8 mouse cellular contexts compared by ENCODE assay signal in the genomic region with DNA sequence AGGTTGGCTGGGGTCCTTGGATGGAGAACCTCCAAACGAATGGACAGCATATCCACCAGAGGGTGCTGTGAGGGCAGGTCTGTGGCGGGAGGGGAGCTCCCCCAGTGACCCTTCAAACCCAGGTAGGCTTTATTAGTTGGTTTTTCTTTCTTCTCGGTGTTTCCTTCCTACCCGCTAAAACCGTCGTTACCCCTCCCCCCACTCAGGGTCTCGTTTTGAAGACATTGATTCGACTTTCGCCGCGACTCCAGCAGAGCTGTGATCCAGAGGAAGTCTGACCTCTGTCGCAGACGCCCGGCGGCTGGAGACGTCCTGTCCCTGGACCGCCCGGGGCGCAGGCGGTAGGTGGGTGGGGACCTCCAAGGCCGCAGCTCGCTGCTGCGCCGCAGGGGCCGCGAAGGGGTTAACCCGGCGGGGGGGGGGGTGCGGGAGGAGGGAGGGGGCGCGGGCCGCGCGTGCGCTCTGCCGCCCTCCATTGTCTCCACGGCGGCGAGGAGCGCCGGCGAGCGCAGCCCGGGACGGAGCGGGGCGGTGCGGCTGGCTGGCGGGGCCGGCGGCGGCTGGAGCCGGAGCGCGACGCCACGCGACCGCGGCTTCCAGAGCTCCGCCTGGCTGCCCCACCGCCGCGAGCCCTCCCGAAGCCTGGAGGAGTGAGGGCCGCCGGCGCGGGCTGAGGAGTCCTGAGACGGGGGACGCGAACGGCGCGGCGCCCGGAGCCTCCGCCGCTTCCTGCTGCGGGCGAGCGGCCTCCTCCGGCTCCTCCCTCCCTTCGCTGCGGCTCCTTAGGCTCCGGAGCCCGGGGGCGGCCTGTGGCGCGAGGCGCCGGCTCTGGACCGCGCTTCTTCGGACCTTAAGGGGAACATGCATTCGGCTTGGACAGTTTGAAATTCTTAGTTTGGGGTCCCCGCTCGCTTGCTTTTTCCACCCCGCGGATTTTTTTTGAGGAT. TPM values are rescaled to one million over a fixed set of nuclear protein-coding genes. Genes with fewer than 3 reads are reported as not detected.
DNase-seq lines count a peak whose midpoint lies in the region; ATAC-seq and TF ChIP-seq lines count a peak whose summit lies in the region.

A gene (plus strand): TSS at position 67 of the 947 bp plus-strand sequence.

- H3K4me1 ChIP-seq in hindbrain, embryonic 12.5 days, result peaks cover 33% of the 10 kb centered on the region

- H3K27ac ChIP-seq in hindbrain, embryonic 12.5 days, result peak within 1 kb of the TSS; percentile 96

- peak within 1 kb of the TSS; percentile 97 for H3K9ac ChIP-seq in hindbrain, embryonic 12.5 days

- H3K4me2 ChIP-seq in hindbrain, embryonic 12.5 days (replicated peaks), result peak within 1 kb of the TSS; percentile 84

- CTCF ChIA-PET in Patski (lab: Charles Lee), result interaction anchor here (0.7 to 1.1 kb wide), 2 partner anchors 89 to 125 kb away, joined by 3 to 4 read pairs; no protein-coding TSS in a partner anchor

- WGBS in hindbrain, embryonic 12.5 days, result under 1% methylated on average over 70 of the region's 100 CpGs

- in situ Hi-C loops in Patski (cut with MboI; ENCODE audit: low pct_unique_long_range_greater_than_20kb), result loop anchor here (10.0 kb wide), 1 partner anchor 298 kb away; no protein-coding TSS in a partner anchor

- peak; percentile 58 for TF ChIP-seq CTCF in Patski (IDR thresholded peaks at IDR 0.05)

- DNase-seq in Patski (ENCODE audit: low read depth, low spot score), result no peak
- peak; percentile 89 to 90 for DNase-seq in cerebellum, postnatal 10 days
- DNase-seq in frontal cortex, postnatal 14 days (ENCODE audit: low spot score in 2 of 2), result peak; percentile 61 to 70
- peak; percentile 53 to 69 for DNase-seq in layer of hippocampus, postnatal 25 days (ENCODE audit: extremely low spot score in 1 of 2, low spot score in 1 of 2)
- DNase-seq in lung, postnatal 25 days (ENCODE audit: low spot score), result peak; percentile 82
- DNase-seq in retina, postnatal 1 day, result peak; percentile 89
- DNase-seq in urinary bladder, adult 18-20 months (ENCODE audit: low spot score in 2 of 2), result peak; percentile 56 to 68

- no peaks in the 10 kb centered on the region for H3K9me3 ChIP-seq in hindbrain, embryonic 12.5 days (replicated peaks)

- no peaks in the 10 kb centered on the region for H3K27me3 ChIP-seq in Patski
- no peaks in the 10 kb centered on the region for H3K27me3 ChIP-seq in hindbrain, embryonic 12.5 days

- H3K36me3 ChIP-seq in hindbrain, embryonic 12.5 days, result no peaks in the 10 kb centered on the region

- H3K4me3 ChIP-seq in hindbrain, embryonic 12.5 days, result peak within 1 kb of the TSS; percentile 83

- peak; percentile 66 for ATAC-seq in Patski
- ATAC-seq in hindbrain, embryonic 12.5 days (ENCODE audit: low FRiP score), result peak; percentile 94

- POLR2A ChIA-PET in Patski (lab: Charles Lee), result interaction anchor here (0.9 to 1.2 kb wide), 2 partner anchors 35 to 126 kb away, joined by 3 read pairs; no protein-coding TSS in a partner anchor

RNA-seq across cellular contexts. Expression of the gene that starts here (rescaled TPM):
- polyA plus RNA-seq in Patski (2021), result 55.3 TPM
- polyA plus RNA-seq in hindbrain, embryonic 12.5 days (2016; fragmentation: Nextera tagmentation; extraction: Ambion mirVana), result 104 TPM in 2 replicates
- 100 to 1,000 TPM; 106 to 116 TPM for total RNA-seq in layer of hippocampus, postnatal 25 days (2021)
